Mouse (Mus musculus): ENCODE results near the gene Skp1a. TPM values are rescaled to one million over a fixed set of nuclear protein-coding genes. Genes with fewer than 3 reads are reported as not detected.

Gene Skp1a
- total RNA-seq, 2 experiments from 2014 or later: 474 to 484 TPM

Other genes starting within 250 kb of the Skp1a start
- 100 to 1,000 TPM; 122 to 133 TPM for gene Ube2b, start 231.2 kb upstream of the Skp1a start, total RNA-seq (2021)
- 10 to 100 TPM; 32.4 to 32.6 TPM for gene Cdkl3, start 227.8 kb upstream of the Skp1a start, total RNA-seq (2021)
- gene Ppp2ca, start 133.3 kb upstream of the Skp1a start, total RNA-seq (2021): 100 to 1,000 TPM; 132 to 134 TPM
- not detected for gene Olfr1373, start 86.5 kb upstream of the Skp1a start, total RNA-seq (2021)
- gene Olfr1371, start 18.0 kb upstream of the Skp1a start, total RNA-seq (2021): not detected
- 1 to 10 TPM; 6.9 to 7.3 TPM for gene Tcf7, start 51.0 kb downstream of the Skp1a start, total RNA-seq (2021)
- 100 to 1,000 TPM; 438 to 456 TPM for gene Vdac1, start 128.9 kb downstream of the Skp1a start, total RNA-seq (2021)
- 10 to 100 TPM; 69.0 to 69.2 TPM for gene 9530068E07Rik, start 164.4 kb downstream of the Skp1a start, total RNA-seq (2021)

Measured in left cerebral cortex, postnatal 4 days (tissue).